Mouse (Mus musculus): ENCODE measurements around the gene Tmem151b. TPM values are rescaled to one million over a fixed set of nuclear protein-coding genes. Genes with fewer than 3 reads are reported as not detected.
A peak's percentile ranks its signal among the peaks of the same experiment; 100 is the strongest.

Gene Tmem151b
- polyA plus RNA-seq, 1 experiment from 2014 or later, result 1.7 TPM

DNA sequence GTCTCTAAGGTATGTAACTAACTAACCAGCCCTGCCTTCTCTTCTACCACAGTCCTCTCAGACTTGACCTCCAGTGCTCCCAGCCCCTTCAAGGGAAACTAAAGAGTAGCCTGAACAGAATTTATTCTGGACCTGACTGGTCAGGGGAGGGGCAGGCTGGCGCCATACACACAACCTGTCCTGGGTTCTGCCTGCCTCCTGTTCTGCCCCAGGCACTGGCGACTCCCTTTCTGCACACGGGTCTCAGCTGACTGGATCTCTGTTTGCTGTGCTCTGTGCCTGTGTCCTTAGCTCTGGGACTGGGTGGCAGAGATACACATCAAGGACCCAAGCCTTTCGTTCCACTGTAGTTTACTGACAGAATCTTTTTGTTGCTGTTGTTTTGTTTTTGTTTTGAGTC, 30.1 kb upstream of the Tmem151b start:
- H3K4me3 ChIP-seq (ENCODE audit: low read depth, low read length), result no peak overlapping the region
- no peaks in the 10 kb centered on the region for H3K27me3 ChIP-seq (replicated peaks; ENCODE audit: control insufficient read depth, insufficient read depth, low read length)
- H3K4me1 ChIP-seq (ENCODE audit: control insufficient read depth, insufficient read depth, low read length), result peaks cover 6% of the 10 kb centered on the region
- no peak overlapping the region for H3K9ac ChIP-seq (ENCODE audit: low read depth, low read length)
- no peaks in the 10 kb centered on the region for H3K9me3 ChIP-seq (ENCODE audit: control insufficient read depth, low read length)
- ATAC-seq (ENCODE audit: low read depth) (no peak), DNase-seq (ENCODE audit: low spot score) (no peak)
- no peaks in the 10 kb centered on the region for H3K36me3 ChIP-seq (ENCODE audit: control insufficient read depth, insufficient read depth, low read length)
- H3K4me2 ChIP-seq (ENCODE audit: low read depth, low read length), result no peak overlapping the region
- 72% methylated on average over 4 of the region's 4 CpGs for WGBS
- H3K27ac ChIP-seq (replicated peaks; ENCODE audit: low read depth, low read length), result no peak overlapping the region

DNA sequence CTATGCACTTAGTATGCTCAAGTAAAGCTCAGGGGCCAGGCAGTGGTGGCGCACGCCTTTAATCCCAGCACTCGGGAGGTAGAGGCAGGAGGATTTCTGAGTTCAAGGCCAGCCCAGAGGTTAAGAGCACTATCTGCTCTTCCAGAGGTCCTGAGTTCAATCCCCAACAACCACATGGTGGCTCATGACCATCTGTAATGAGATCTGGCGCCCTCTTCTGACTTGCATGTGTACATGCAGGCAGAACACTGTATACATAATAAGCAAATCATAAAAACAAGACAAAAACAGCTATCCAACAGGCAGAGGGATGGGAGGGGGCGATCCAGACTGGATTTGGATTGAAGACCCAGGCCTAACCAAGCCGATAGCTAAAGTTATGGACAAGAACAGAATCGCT, 29.4 kb upstream of the Tmem151b start:
- Histone ChIP-seq H3K36me3 (ENCODE audit: control insufficient read depth, insufficient read depth, low read length) (no peaks in the 10 kb centered on the region), H3K4me3 (ENCODE audit: low read depth, low read length) (no peak overlapping the region), H3K27ac (replicated peaks; ENCODE audit: low read depth, low read length) (peak overlapping the region; percentile 24), H3K9ac (ENCODE audit: low read depth, low read length) (no peak overlapping the region), H3K4me1 (ENCODE audit: control insufficient read depth, insufficient read depth, low read length) (peaks cover 9% of the 10 kb centered on the region), H3K4me2 (ENCODE audit: low read depth, low read length) (no peak overlapping the region), H3K9me3 (ENCODE audit: control insufficient read depth, low read length) (no peaks in the 10 kb centered on the region), H3K27me3 (replicated peaks; ENCODE audit: control insufficient read depth, insufficient read depth, low read length) (no peaks in the 10 kb centered on the region)
- no peak for DNase-seq (ENCODE audit: low spot score)
- ATAC-seq (ENCODE audit: low read depth), result no peak
- 71% methylated on average over 7 of the region's 7 CpGs for WGBS

DNA sequence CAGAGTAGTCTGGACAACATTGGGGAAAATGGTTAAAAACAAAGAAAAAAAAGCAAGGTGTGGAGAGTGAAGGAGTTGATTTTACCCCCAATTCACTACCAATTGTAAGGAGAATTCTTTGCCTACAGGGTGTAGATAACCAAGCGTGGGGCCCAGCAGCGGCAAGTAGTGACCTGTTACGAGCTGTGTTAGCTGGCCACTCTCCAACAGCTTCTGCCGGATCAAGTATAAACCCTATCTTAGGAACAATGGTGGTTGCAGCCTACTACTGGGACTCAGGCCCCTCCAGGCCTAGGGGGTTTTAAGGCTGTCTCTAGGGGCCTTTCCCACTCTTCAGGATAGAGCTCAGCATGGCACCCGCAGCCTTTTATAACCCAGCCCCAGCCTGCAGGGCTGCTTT, 28.8 kb upstream of the Tmem151b start:
- Histone ChIP-seq H3K27me3 (replicated peaks; ENCODE audit: control insufficient read depth, insufficient read depth, low read length) (no peaks in the 10 kb centered on the region), H3K4me2 (ENCODE audit: low read depth, low read length) (no peak overlapping the region), H3K36me3 (ENCODE audit: control insufficient read depth, insufficient read depth, low read length) (no peaks in the 10 kb centered on the region), H3K27ac (replicated peaks; ENCODE audit: low read depth, low read length) (peak overlapping the region; percentile 24), H3K9me3 (ENCODE audit: control insufficient read depth, low read length) (no peaks in the 10 kb centered on the region), H3K4me3 (ENCODE audit: low read depth, low read length) (no peak overlapping the region), H3K4me1 (ENCODE audit: control insufficient read depth, insufficient read depth, low read length) (peaks cover 9% of the 10 kb centered on the region), H3K9ac (ENCODE audit: low read depth, low read length) (no peak overlapping the region)
- ATAC-seq (ENCODE audit: low read depth) (no peak), DNase-seq (ENCODE audit: low spot score) (peak; percentile 73)
- WGBS, result 54% methylated on average over 5 of the region's 5 CpGs

DNA sequence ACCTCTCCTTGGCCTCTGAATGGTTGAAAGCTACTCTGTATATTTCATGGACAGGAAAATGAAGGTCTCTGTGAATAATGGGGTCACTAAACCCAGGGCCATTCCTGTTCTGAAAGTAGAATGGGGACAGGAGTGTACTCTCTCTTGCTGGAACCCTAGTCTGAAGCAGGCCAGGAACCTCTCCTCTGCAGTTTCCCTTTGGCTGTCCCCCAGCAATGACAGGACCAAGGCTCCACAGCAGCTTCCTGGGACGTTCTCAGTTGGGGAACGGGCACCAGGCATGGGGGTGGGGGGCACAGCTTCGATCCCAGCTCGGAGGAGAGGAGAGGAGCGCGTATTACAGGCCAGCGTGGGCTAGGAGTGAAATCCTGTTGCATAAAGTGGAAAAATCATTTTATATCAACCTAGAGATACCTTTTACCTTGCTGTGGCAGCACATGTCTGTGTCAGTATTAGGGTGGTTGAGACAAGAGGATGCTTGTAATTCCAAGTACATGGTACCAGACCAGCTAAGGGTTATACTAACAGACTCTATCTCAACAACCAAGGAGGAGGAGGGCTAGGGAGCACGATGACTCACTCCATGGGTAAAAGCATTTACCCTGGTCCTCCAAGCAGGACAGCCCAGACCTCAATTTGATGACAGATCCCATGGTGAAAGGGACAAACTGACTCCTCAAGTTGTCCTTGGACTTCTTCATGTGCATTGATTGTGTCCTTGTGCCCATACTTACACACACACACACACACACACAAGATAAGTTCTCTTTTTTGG, 25.8 kb upstream of the Tmem151b start:
- WGBS, result 85% methylated on average over 8 of the region's 8 CpGs
- no peak overlapping the region for H3K4me3 ChIP-seq (ENCODE audit: low read depth, low read length)
- H3K27me3 ChIP-seq (replicated peaks; ENCODE audit: control insufficient read depth, insufficient read depth, low read length), result no peaks in the 10 kb centered on the region
- H3K27ac ChIP-seq (replicated peaks; ENCODE audit: low read depth, low read length), result no peak overlapping the region
- ATAC-seq (ENCODE audit: low read depth) (no peak), DNase-seq (ENCODE audit: low spot score) (no peak)
- peak overlapping the region; percentile 88; the same call in 1 of the 2 replicates for H3K4me2 ChIP-seq (ENCODE audit: low read depth, low read length)
- no peaks in the 10 kb centered on the region for H3K9me3 ChIP-seq (ENCODE audit: control insufficient read depth, low read length)
- peak overlapping the region; percentile 100; the same call in 1 of the 2 replicates for H3K9ac ChIP-seq (ENCODE audit: low read depth, low read length)
- peaks cover 19% of the 10 kb centered on the region for H3K36me3 ChIP-seq (ENCODE audit: control insufficient read depth, insufficient read depth, low read length)
- peaks cover 12% of the 10 kb centered on the region for H3K4me1 ChIP-seq (ENCODE audit: control insufficient read depth, insufficient read depth, low read length)

DNA sequence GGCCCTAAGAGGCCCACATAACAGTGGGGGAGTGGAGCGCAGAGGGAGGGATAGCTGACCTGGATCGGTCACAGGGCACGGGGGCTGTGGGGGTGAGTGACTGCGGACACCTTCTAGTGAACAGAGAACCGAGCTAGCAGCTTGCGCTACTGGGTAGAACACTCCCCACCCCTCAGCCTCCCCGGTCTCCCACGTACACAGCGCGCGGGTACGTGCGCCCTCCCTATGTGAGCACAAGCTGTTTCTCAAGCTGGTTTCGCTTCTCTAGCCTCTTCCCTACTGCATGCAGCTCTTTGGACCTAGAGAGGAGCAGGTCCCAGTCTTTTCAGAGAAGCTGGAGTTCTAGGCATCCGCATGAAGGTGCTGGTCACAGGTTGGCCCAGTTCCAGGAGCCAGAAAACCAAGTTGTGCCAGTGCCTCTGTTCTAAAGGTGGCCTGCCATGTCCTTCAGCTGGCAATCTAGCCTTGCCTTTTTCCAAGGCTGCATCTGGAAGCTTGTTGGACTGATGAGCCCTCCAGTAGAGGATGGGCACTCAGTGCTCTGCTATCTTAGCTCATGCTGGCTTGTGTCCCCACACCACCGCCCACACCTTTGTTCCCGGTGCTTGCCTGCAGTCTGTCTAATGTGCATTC, 24.8 kb upstream of the Tmem151b start:
- Histone ChIP-seq H3K27me3 (replicated peaks; ENCODE audit: control insufficient read depth, insufficient read depth, low read length) (no peaks in the 10 kb centered on the region), H3K9ac (ENCODE audit: low read depth, low read length) (peak overlapping the region; percentile 100), H3K4me2 (ENCODE audit: low read depth, low read length) (peak overlapping the region; percentile 88), H3K9me3 (ENCODE audit: control insufficient read depth, low read length) (no peaks in the 10 kb centered on the region), H3K36me3 (ENCODE audit: control insufficient read depth, insufficient read depth, low read length) (peaks cover 30% of the 10 kb centered on the region), H3K4me3 (ENCODE audit: low read depth, low read length) (peak overlapping the region; percentile 100), H3K27ac (replicated peaks; ENCODE audit: low read depth, low read length) (peak overlapping the region; percentile 98), H3K4me1 (ENCODE audit: control insufficient read depth, insufficient read depth, low read length) (peaks cover 12% of the 10 kb centered on the region)
- DNase-seq (ENCODE audit: low spot score), result peak; percentile 86
- 1% methylated on average over 17 of the region's 17 CpGs for WGBS
- ATAC-seq (ENCODE audit: low read depth), result peak; percentile 41

DNA sequence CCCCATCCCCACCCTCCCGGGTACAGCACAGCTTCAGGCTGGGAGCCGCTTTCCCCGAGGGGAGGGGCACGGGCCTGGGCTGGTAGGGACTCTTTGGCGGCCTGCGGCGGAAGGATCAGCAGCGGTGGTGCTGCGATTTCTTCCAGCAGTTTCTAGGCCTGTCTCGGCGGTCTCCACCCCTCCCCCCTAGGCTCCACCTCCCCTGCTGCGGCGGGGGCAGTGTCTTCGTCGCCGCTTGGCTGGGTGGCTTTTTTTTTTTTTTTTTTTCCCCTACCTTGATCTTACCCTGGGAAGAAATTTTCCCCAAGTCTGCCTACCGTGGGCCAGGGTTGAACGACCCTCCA, 24.3 kb upstream of the Tmem151b start:
- Histone ChIP-seq H3K9ac (ENCODE audit: low read depth, low read length) (peak overlapping the region; percentile 100), H3K27me3 (replicated peaks; ENCODE audit: control insufficient read depth, insufficient read depth, low read length) (no peaks in the 10 kb centered on the region), H3K4me2 (ENCODE audit: low read depth, low read length) (peak overlapping the region; percentile 88), H3K36me3 (ENCODE audit: control insufficient read depth, insufficient read depth, low read length) (peaks cover 35% of the 10 kb centered on the region), H3K9me3 (ENCODE audit: control insufficient read depth, low read length) (no peaks in the 10 kb centered on the region), H3K27ac (replicated peaks; ENCODE audit: low read depth, low read length) (peak overlapping the region; percentile 98), H3K4me1 (ENCODE audit: control insufficient read depth, insufficient read depth, low read length) (peaks cover 12% of the 10 kb centered on the region), H3K4me3 (ENCODE audit: low read depth, low read length) (peak overlapping the region; percentile 100)
- DNase-seq (ENCODE audit: low spot score), result peak; percentile 97
- peak; percentile 65 for ATAC-seq (ENCODE audit: low read depth)
- WGBS, result 0% methylated on average over 16 of the region's 18 CpGs

DNA sequence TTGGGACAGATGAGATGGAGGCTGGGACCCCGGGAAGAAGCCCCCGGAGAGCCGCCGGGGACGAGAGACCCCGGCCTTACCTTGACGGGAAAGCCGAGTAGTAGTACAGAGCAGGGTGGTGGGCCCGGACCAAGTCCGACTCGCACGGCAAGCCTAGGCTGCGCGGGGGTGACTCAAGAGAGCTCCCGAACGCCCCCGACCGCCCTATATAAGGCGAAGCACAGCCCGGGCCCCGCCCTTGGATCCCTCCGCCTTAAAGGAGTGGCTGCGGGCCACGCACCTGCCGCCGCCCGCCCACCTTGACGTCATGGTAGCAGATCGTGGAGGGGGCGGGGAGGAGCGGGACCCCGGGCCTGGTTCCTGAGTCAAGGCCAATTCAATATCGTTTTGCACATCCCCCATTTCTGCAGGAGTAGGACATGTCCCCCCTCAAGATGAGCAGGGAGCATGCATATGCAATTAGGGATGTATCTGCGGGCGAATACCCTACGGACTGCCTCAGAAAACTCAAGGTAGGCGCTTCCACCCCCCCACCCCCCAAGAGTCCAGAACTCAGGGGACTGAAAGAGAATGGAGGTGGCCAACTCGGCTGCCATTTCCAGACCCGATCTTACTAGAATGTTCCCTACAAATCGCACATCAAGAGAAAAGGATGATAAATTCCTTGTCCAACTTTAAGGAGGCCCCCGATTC, 23.8 kb upstream of the Tmem151b start, which contains the start of gene Hsp90ab1:
Gene Hsp90ab1, minus strand, starts transcription at position 185 of the 693 bp plus-strand sequence.
- DNase-seq (ENCODE audit: low spot score) (peak; percentile 99), ATAC-seq (ENCODE audit: low read depth) (peak; percentile 80)
- Histone ChIP-seq H3K4me3 (ENCODE audit: low read depth, low read length) (peak within 1 kb of the TSS; percentile 100), H3K9ac (ENCODE audit: low read depth, low read length) (peak within 1 kb of the TSS; percentile 100), H3K27me3 (replicated peaks; ENCODE audit: control insufficient read depth, insufficient read depth, low read length) (no peaks in the 10 kb centered on the region), H3K4me1 (ENCODE audit: control insufficient read depth, insufficient read depth, low read length) (peaks cover 12% of the 10 kb centered on the region), H3K4me2 (ENCODE audit: low read depth, low read length) (peak within 1 kb of the TSS; percentile 88), H3K27ac (replicated peaks; ENCODE audit: low read depth, low read length) (peak within 1 kb of the TSS; percentile 98), H3K36me3 (ENCODE audit: control insufficient read depth, insufficient read depth, low read length) (peaks cover 40% of the 10 kb centered on the region), H3K9me3 (ENCODE audit: control insufficient read depth, low read length) (no peaks in the 10 kb centered on the region)
- WGBS, result under 1% methylated on average over 35 of the region's 41 CpGs

DNA sequence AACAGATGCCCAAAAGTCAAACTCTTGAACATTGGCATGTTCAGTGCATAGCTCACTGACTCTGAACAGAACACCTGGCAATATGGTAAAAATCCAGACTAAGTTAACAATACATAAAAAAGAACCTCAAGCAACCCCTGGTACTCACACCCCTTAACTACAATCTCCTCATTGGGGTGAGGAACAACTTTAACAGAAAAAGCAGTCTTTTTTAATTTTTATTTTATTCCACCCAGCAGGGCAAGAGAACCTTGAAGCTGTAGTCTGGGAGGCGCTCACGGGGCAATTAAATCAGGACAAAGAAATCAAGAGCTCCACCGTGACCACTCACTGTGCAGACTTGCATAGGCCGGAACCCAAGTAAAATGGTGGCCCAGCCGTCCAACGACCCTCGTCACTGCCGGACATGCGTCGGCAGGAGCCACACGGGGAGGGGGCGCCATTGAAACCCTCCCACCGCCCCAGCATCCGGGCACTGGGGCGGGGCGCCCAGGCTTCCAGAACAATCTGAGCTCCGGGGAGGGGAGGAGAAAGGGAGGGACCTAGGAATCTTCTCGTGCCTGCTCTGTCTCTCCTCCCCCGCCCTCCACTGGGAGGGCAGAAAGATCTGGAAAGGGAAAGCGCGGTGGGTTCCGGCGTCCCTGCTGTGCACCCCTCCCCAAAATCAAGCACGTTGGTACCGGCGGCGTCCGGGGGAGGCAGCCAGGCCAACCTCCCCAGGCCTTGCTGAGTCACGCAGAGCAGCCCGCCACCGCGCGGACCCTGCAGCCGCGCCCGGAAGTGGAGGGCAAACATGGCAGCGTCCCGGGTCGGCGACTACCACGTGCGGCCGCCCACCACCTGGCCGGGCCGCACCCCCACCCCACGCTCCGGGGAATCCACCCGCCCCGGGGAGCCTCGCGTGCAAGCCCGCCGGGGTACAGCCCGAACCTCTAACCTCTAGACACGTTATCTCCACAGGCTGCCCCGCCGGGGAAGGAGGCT, 22.9 kb upstream of the Tmem151b start:
- Histone ChIP-seq H3K9me3 (ENCODE audit: control insufficient read depth, low read length) (no peaks in the 10 kb centered on the region), H3K27me3 (replicated peaks; ENCODE audit: control insufficient read depth, insufficient read depth, low read length) (no peaks in the 10 kb centered on the region), H3K4me1 (ENCODE audit: control insufficient read depth, insufficient read depth, low read length) (peaks cover 12% of the 10 kb centered on the region), H3K9ac (ENCODE audit: low read depth, low read length) (peak overlapping the region; percentile 100), H3K27ac (replicated peaks; ENCODE audit: low read depth, low read length) (peak overlapping the region; percentile 98), H3K4me2 (ENCODE audit: low read depth, low read length) (peak overlapping the region; percentile 88), H3K36me3 (ENCODE audit: control insufficient read depth, insufficient read depth, low read length) (peaks cover 48% of the 10 kb centered on the region), H3K4me3 (ENCODE audit: low read depth, low read length) (peak overlapping the region; percentile 100)
- ATAC-seq (ENCODE audit: low read depth) (peak; percentile 58), DNase-seq (ENCODE audit: low spot score) (peak; percentile 94)
- under 1% methylated on average over 30 of the region's 57 CpGs for WGBS
